Mouse (Mus musculus): ENCODE measurements at regions not wholly inside any gene's neighbourhood (a gene's known extent, or its start where the extent isn't known, plus 50 kb on each side); places are given as distances from the start of the nearest gene placed in this dataset.

DNA sequence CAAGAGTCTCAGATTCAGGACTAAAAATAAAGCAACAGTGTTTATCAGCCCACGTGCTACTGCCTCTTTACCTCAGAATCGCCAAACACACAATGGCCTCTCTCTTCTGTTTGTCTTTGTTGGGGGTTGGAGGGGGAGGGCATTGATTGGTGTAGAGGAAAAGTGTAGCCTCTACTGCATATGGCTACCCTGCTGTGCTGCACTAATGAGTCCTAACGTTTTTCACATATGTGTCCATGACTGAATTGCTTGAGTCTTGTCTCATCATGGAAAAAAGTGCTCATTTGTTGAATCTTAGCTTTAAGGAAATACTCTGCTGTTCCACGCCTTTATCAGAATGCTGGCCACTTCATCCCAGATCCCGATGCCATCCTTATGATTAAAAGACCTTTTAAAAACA lies 459.7 kb upstream of the N6amt1 start:
- no peak overlapping the region for H3K27ac ChIP-seq (ENCODE audit: insufficient read depth, low read depth, low read length)
- no peak for DNase-seq
- no peak for TF ChIP-seq POLR2A (IDR thresholded peaks at IDR 0.05; ENCODE audit: low read depth, low read length)
- TF ChIP-seq CTCF (conservative IDR thresholded peaks at IDR 0.05; ENCODE audit: insufficient read depth, insufficient read length, low read depth, low read length), result no peak
- 63% methylated on average over 5 of the region's 5 CpGs for WGBS
- H3K27me3 ChIP-seq (replicated peaks; ENCODE audit: control insufficient read depth, insufficient read depth, low read length), result no peaks in the 10 kb centered on the region
- H3K4me1 ChIP-seq (ENCODE audit: control insufficient read depth, insufficient read depth, low read length), result no peaks in the 10 kb centered on the region
- H3K36me3 ChIP-seq (ENCODE audit: control insufficient read depth, insufficient read depth, low read length), result no peaks in the 10 kb centered on the region
- no peak overlapping the region for H3K4me3 ChIP-seq (ENCODE audit: insufficient read depth, low read depth, low read length)

DNA sequence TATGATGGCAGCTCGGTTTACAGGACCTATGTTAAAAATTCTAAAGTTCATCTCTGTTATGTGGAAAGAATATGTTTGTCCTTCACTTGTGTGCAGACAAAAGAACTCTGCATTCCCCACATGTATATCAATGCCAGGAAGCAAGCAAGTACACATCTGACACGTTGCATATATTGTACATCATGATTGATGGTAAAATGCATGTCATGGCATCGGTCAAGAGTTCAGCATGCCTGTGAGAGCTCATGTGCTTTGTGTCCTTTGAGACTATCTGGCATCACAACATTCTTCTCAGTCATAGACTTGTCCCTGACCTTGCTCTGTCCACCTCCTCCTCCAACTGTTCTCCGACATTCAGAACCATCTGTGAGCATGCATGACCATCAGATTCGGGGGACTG lies 465.6 kb upstream of the N6amt1 start:
- no peaks in the 10 kb centered on the region for H3K27me3 ChIP-seq (replicated peaks; ENCODE audit: control insufficient read depth, insufficient read depth, low read length)
- H3K4me1 ChIP-seq (ENCODE audit: control insufficient read depth, insufficient read depth, low read length), result peaks cover 3% of the 10 kb centered on the region; the same call in 1 of the 2 replicates
- no peak overlapping the region for H3K4me3 ChIP-seq (ENCODE audit: insufficient read depth, low read depth, low read length)
- 67% methylated on average over 5 of the region's 5 CpGs for WGBS
- TF ChIP-seq POLR2A (IDR thresholded peaks at IDR 0.05; ENCODE audit: low read depth, low read length) (no peak), CTCF (conservative IDR thresholded peaks at IDR 0.05; ENCODE audit: insufficient read depth, insufficient read length, low read depth, low read length) (no peak)
- no peak overlapping the region for H3K27ac ChIP-seq (ENCODE audit: insufficient read depth, low read depth, low read length)
- H3K36me3 ChIP-seq (ENCODE audit: control insufficient read depth, insufficient read depth, low read length), result no peaks in the 10 kb centered on the region
- no peak for DNase-seq

DNA sequence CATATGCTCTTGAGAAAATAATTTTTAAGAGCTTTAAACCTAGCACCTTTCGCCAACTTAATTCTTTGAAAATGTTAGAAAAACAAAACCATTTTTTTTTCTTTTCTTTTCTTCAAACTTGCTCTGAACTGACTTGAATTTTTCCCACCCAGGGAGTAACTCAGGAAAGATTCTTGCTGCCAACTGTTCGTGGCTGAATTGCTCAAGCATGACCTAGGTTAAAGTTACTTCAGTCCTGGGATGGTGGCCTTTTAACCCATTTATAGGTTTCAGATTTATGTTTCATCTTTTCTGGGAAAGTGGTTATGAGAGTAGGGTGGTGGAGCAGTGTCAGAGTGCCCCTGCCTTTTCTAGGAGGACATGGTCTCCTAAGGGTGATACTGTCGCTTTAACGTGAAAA lies 466.4 kb upstream of the N6amt1 start:
- H3K27ac ChIP-seq (ENCODE audit: insufficient read depth, low read depth, low read length), result no peak overlapping the region
- WGBS, result 37% methylated on average over 4 of the region's 4 CpGs

GRCm38 (mm10) chr16:86883862-86884261 lies 470.1 kb upstream of the N6amt1 start:
- no peak for DNase-seq
- Histone ChIP-seq H3K27me3 (replicated peaks; ENCODE audit: control insufficient read depth, insufficient read depth, low read length) (no peaks in the 10 kb centered on the region), H3K4me1 (ENCODE audit: control insufficient read depth, insufficient read depth, low read length) (peaks cover 3% of the 10 kb centered on the region; the same call in 1 of the 2 replicates), H3K27ac (ENCODE audit: insufficient read depth, low read depth, low read length) (no peak overlapping the region), H3K36me3 (ENCODE audit: control insufficient read depth, insufficient read depth, low read length) (no peaks in the 10 kb centered on the region), H3K4me3 (ENCODE audit: insufficient read depth, low read depth, low read length) (no peak overlapping the region)
- 72% methylated on average over 7 of the region's 7 CpGs for WGBS
- TF ChIP-seq CTCF (conservative IDR thresholded peaks at IDR 0.05; ENCODE audit: insufficient read depth, insufficient read length, low read depth, low read length), result no peak
- TF ChIP-seq POLR2A (IDR thresholded peaks at IDR 0.05; ENCODE audit: low read depth, low read length), result no peak

More for the DNA sequence above, 466.4 kb upstream of the N6amt1 start:
- no peak overlapping the region for H3K4me3 ChIP-seq (ENCODE audit: insufficient read depth, low read depth, low read length)
- H3K4me1 ChIP-seq (ENCODE audit: control insufficient read depth, insufficient read depth, low read length), result peaks cover 3% of the 10 kb centered on the region; the same call in 1 of the 2 replicates
- TF ChIP-seq POLR2A (IDR thresholded peaks at IDR 0.05; ENCODE audit: low read depth, low read length), result no peak
- TF ChIP-seq CTCF (conservative IDR thresholded peaks at IDR 0.05; ENCODE audit: insufficient read depth, insufficient read length, low read depth, low read length), result no peak
- no peaks in the 10 kb centered on the region for H3K36me3 ChIP-seq (ENCODE audit: control insufficient read depth, insufficient read depth, low read length)
- H3K27me3 ChIP-seq (replicated peaks; ENCODE audit: control insufficient read depth, insufficient read depth, low read length), result no peaks in the 10 kb centered on the region
- peak; percentile 65 for DNase-seq

DNA sequence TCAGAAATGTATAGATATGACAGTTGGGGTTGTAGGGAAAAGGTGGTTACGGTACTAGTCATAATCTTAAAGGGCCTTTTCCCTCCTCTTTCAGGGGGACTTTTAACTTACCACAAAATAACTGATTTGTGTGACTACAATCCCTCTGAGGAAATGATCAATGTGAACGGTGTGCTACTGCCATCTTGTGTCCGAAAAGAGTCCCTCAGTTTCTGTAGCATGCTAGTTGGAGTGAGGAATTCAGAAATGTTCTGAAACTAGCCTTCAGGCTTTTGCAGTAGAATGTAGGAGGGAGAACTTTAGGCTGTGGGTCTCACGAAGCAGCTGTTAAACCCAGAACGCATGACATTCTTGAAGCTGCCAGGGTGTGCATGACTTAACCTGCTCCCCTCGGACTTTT lies 471.5 kb upstream of the N6amt1 start:
- Histone ChIP-seq H3K27ac (ENCODE audit: insufficient read depth, low read depth, low read length) (no peak overlapping the region), H3K4me3 (ENCODE audit: insufficient read depth, low read depth, low read length) (no peak overlapping the region), H3K36me3 (ENCODE audit: control insufficient read depth, insufficient read depth, low read length) (no peaks in the 10 kb centered on the region), H3K4me1 (ENCODE audit: control insufficient read depth, insufficient read depth, low read length) (no peaks in the 10 kb centered on the region), H3K27me3 (replicated peaks; ENCODE audit: control insufficient read depth, insufficient read depth, low read length) (no peaks in the 10 kb centered on the region)
- TF ChIP-seq POLR2A (IDR thresholded peaks at IDR 0.05; ENCODE audit: low read depth, low read length), result no peak
- TF ChIP-seq CTCF (conservative IDR thresholded peaks at IDR 0.05; ENCODE audit: insufficient read depth, insufficient read length, low read depth, low read length), result peak; percentile 41
- WGBS, result 11% methylated on average over 6 of the region's 6 CpGs
- DNase-seq, result peak; percentile 78

DNA sequence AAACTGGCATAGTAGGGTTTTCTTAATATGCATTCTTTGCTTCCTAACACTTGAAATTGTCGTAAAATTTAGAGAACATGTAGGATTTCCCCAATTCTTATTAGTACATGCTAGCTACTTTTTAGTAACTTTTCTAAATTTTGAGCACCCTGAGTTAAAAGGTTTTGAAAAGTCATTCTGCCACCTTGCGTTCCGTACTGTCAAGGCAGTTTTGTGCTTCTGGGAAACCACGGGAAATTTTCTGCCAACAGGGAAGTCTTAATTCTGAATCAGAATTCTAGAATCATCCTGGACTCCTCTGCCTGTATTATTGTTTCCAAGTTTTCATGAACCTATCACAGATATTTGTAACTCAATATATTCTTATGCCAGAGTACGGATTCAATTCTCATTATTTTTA lies 472.4 kb upstream of the N6amt1 start:
- Histone ChIP-seq H3K27ac (ENCODE audit: insufficient read depth, low read depth, low read length) (no peak overlapping the region), H3K27me3 (replicated peaks; ENCODE audit: control insufficient read depth, insufficient read depth, low read length) (no peaks in the 10 kb centered on the region), H3K36me3 (ENCODE audit: control insufficient read depth, insufficient read depth, low read length) (no peaks in the 10 kb centered on the region), H3K4me3 (ENCODE audit: insufficient read depth, low read depth, low read length) (no peak overlapping the region), H3K4me1 (ENCODE audit: control insufficient read depth, insufficient read depth, low read length) (no peaks in the 10 kb centered on the region)
- TF ChIP-seq POLR2A (IDR thresholded peaks at IDR 0.05; ENCODE audit: low read depth, low read length), result no peak
- no peak for TF ChIP-seq CTCF (conservative IDR thresholded peaks at IDR 0.05; ENCODE audit: insufficient read depth, insufficient read length, low read depth, low read length)
- DNase-seq, result peak; percentile 42
- 71% methylated on average over 5 of the region's 5 CpGs for WGBS

GRCm38 (mm10) chr16:86860828-86861227 lies 493.2 kb upstream of the N6amt1 start:
- H3K27me3 ChIP-seq (replicated peaks; ENCODE audit: control insufficient read depth, insufficient read depth, low read length), result no peaks in the 10 kb centered on the region
- H3K4me1 ChIP-seq (ENCODE audit: control insufficient read depth, insufficient read depth, low read length), result no peaks in the 10 kb centered on the region
- H3K27ac ChIP-seq (ENCODE audit: insufficient read depth, low read depth, low read length), result no peak overlapping the region
- H3K4me3 ChIP-seq (ENCODE audit: insufficient read depth, low read depth, low read length), result no peak overlapping the region
- 91% methylated on average over 2 of the region's 2 CpGs for WGBS
- no peak for DNase-seq
- H3K36me3 ChIP-seq (ENCODE audit: control insufficient read depth, insufficient read depth, low read length), result no peaks in the 10 kb centered on the region
- TF ChIP-seq CTCF (conservative IDR thresholded peaks at IDR 0.05; ENCODE audit: insufficient read depth, insufficient read length, low read depth, low read length) (no peak), POLR2A (IDR thresholded peaks at IDR 0.05; ENCODE audit: low read depth, low read length) (no peak)

Data from kidney, adult 2 months (tissue).